Mouse (Mus musculus) testis, adult 2 months (tissue): ENCODE data around the gene Ubl5.
A peak's percentile ranks its signal among the peaks of the same experiment; 100 is the strongest.

Experiments
- CTCF ChIP-seq: fragments of 200-500 bp; IDR thresholded peaks from 2 replicates; pipeline ENCODE4 v1.5.1; 2012; ENCODE audit warnings: low read depth, mild to moderate bottlenecking, inconsistent platforms, low read length, moderate library complexity; ENCODE audit not compliant: control insufficient read depth, insufficient read depth, insufficient replicate concordance
- POLR2A ChIP-seq: fragments of 200-500 bp; IDR thresholded peaks from 2 replicates; pipeline ENCODE4 v1.6.1; 2012; ENCODE audit warnings: low read depth, mild to moderate bottlenecking, inconsistent platforms, low read length, moderate library complexity; ENCODE audit not compliant: control insufficient read depth

- TF ChIP-seq CTCF (peak; percentile 10; the same call in 1 of the 2 replicates), POLR2A (peak; percentile 67; the same call in 1 of the 2 replicates)
These were observed 35.3 kb upstream of the Ubl5 start for GRCm38 (mm10) chr9:20607100-20607974.
